Mouse (Mus musculus): ENCODE results near the gene Opn1sw.

Opn1sw gene

GRCm38 (mm10) chr6:29326961-29327360 lies 61.3 kb downstream of the Opn1sw start:
- no peak for DNase-seq

All from layer of hippocampus, adult 9-11 months (tissue).